Mouse (Mus musculus) heart, postnatal 36 days (tissue): ENCODE results near the gene Ccdc137. TPM values are rescaled to one million over a fixed set of nuclear protein-coding genes. Genes with fewer than 3 reads are reported as not detected.
"Not testable (repeated sequence)": the region's sequence is repeated elsewhere in the genome, so short reads cannot be mapped to it uniquely, and the experiment has no call there.

Experiments used
- DNase-seq, 2 experiments: peaks; one replicate each; pipeline ENCODE4 v3.0.0; 2021 to 2022
- intact Hi-C: fragments of 180-260 bp; cut with DNase I; formaldehyde crosslinking; loops from one replicate; pipeline ENCODE4 v1.15.1; 2025
- total RNA-seq, 2 experiments: library from RNA; stranded (reverse); gene quantifications; 2 replicates each; pipeline ENCODE4 v1.2.3; 2021

Gene Ccdc137
- 1 to 10 TPM; 5.9 to 6.4 TPM for total RNA-seq

- peak; percentile 77 to 85 for DNase-seq
- intact Hi-C loops, result loop anchor here (2.0 kb wide), 1 partner anchor 21 kb away; the partner anchor contains the start of gene Nploc4
Measured at GRCm38 (mm10) chr11:120457772-120458751, at the start of gene Ccdc137, which contains the start of gene Oxld1. Ccdc137 (plus strand) TSS chr11:120458115. Oxld1 (minus strand) TSS chr11:120458068.

- intact Hi-C loops, DNase-seq: not testable (repeated sequence)
Measured at GRCm38 (mm10) chr11:120413621-120414020, 44.3 kb upstream of the Ccdc137 start.

- DNase-seq, result no peak
- intact Hi-C loops, result no loop called here
Measured at GRCm38 (mm10) chr11:120417852-120418251, 40.1 kb upstream of the Ccdc137 start.

DNA sequence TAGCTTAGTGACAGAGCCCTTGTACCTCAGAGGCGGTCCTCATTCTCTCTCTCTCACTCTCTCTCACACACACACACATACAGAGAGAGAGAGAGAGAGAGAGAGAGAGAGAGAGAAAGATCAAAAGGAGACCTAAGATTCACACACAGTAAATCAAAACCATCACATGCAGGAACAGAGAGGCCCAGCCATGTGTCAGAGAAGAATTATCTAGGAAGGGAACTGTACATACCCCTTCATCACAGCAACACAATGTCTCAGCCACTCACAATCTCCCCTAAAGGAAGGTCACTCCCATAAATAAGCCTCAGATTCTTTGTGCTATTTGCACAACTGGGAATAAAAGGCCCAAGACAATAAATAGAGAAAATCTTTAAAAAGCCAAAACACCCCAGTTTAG lies 39.3 kb upstream of the Ccdc137 start:
- intact Hi-C loops, result no loop called here
- no peak for DNase-seq

GRCm38 (mm10) chr11:120422651-120423568 lies 35.0 kb upstream of the Ccdc137 start:
- DNase-seq, result no peak
- intact Hi-C loops, result loop anchor here (2.0 kb wide), 2 partner anchors 70 to 312 kb away; no protein-coding TSS in a partner anchor

GRCm38 (mm10) chr11:120423569-120424295 lies 34.2 kb upstream of the Ccdc137 start:
- peak; percentile 52 to 69 for DNase-seq
- intact Hi-C loops, result loop anchor here (2.0 kb wide), 3 partner anchors 13 to 313 kb away; no protein-coding TSS in a partner anchor

DNA sequence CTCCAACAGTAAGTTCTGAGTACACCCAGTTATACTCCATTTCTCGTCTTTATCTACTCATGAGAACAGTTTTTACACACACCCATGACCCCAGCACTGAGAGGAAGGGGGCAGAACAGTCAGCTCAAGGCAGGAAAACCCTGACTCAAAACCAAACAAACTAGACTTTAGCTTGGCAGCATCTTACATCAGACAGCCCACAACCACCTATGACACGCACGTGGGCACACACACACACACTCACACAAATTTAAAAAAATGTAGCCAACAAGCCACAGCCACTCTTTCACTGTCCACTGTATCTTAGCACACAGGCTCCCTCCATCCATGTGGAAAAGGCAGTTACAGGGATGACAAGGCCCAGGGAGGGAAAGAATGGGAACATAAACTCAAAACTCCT lies 31.2 kb upstream of the Ccdc137 start:
- no peak for DNase-seq
- intact Hi-C loops, result no loop called here

DNA sequence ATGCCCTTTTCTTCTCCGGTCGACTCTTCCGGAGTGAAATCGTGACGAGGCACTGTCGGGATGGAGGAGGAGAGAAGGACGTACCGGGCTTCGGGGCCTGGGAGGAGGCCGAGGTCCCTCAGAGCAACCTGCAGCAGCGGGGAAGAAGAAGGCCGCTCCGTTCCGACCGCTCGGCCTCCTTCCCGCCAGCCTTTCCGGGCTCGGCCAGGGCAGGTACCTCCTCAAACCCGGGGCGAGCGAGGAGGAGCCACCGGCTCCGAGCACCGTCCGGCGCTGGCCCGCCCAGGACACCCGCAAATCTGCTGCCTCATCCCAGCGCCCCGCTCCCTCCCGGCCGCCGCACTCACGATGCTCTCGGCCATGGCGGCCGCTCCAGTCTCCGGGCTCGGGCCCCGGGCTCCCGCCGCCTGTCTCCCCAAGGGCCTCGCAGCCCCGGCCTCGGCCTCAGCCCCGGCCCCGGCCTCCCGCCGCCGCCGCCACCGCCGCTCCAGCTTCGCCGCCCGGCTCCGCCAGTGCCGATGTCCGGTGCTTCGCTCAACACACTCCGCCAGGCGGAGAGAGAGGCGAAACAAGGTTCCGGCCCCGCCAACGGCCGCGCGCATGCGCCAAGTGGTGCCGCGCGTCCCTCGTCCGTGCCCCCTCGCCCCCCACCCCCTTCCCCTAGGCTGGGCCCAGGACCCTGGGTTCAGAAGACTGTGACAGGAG lies 20.6 kb upstream of the Ccdc137 start, which contains the start of gene Nploc4:
Nploc4 (minus strand) TSS at position 557 of the 705 bp plus-strand sequence.
- peak; percentile 91 to 93 for DNase-seq
- intact Hi-C loops, result loop anchor here (2.0 kb wide), 1 partner anchor 21 kb away; the partner anchor contains the start of genes Ccdc137 and Oxld1

DNA sequence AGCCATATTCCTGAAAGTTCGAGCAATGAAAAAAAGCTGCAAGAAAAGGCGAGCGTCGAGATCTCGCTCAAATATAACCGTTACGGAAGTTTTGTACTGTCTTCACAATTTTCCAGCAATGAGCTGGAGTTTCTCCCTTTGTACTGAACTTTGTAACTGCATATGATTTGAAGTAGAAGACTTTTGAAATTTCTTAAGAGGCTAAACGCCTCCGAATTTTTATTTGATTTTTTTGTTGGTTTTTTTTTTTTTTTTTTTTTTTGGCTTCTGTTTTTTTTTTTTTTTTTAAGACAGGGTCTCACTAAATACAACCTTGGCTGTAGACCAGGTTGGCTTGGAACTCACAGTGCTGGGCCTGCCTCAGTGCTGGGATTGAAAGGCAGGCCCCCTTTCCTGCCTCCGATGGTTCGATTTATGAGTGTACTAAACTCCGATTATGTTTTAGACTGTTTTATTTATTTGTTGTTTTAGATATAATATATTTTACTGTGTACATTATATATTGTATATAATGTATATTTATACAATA lies 20.0 kb upstream of the Ccdc137 start:
- intact Hi-C loops, result loop anchor here (2.0 kb wide), 1 partner anchor 21 kb away; the partner anchor contains the start of genes Ccdc137 and Oxld1
- DNase-seq, result no peak

DNA sequence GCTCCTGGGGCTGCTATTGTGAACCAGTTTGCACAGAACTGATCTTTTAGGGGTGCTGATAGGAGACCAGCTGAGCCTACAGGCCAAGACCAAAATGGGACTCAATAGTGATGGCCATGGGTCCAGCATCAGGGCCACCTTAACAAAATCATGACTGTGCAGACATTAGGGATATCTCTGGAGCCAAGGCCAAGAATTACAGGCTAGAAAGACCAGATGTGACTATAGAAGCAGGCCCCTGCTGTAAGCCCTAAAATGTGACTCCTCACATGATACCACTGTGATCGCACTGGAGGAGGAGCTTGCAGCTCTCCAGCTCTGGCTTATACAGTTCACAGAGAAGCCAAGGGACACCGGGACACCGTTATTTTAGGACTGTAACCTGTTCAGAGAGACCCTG lies 15.6 kb upstream of the Ccdc137 start, which contains the start of gene Tspan10:
Tspan10 (plus strand) TSS at position 301 of the 400 bp plus-strand sequence.
- no peak for DNase-seq
- intact Hi-C loops, result no loop called here

DNA sequence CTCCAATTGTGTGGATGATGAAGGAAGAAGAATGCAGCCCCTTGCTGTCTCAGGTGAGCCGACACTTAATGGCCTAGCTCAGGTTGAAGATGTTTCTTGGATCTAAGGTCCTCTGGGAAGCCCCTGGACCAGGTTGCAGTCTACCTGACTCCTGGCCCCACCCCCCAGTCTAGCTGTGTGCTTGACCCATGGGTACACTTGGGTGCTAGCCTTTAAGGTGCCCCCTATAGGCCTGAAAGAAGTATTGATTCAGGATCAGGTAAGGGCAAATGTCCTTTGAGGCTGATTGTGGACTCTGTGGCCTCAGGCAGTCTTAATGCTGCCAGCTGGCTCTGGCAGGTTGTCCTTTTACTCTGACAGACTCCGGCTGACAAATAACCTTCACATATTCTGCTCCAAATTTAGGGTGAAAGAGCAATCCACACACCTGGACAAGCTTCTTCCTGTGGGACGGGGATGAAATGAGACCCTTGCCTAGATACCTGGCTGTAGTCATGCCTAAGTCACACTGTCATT lies 15.1 kb upstream of the Ccdc137 start:
- no peak for DNase-seq
- intact Hi-C loops, result no loop called here

- intact Hi-C loops, result no loop called here
- no peak for DNase-seq
Measured at GRCm38 (mm10) chr11:120444106-120444505, 13.8 kb upstream of the Ccdc137 start.

DNA sequence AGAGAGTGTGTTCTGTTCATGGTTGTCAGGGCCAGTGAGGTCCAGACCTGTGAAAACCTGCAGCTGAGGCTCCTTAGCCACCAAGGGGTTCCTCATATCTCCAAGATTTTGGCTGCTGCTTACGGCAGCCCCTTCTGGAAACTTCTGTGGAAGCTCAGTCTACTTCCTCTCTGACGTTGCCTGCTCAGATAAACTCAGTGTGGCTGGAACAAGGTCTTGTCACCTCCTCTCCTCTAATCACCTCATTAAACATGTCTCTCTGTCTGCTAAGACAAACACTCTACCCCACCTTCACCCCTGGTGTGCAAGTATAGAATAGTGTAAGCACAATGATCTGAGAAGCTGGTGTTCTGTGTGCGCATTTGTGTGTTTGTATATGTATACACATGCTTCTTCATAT lies 12.4 kb upstream of the Ccdc137 start:
- intact Hi-C loops, result no loop called here
- DNase-seq, result no peak

DNA sequence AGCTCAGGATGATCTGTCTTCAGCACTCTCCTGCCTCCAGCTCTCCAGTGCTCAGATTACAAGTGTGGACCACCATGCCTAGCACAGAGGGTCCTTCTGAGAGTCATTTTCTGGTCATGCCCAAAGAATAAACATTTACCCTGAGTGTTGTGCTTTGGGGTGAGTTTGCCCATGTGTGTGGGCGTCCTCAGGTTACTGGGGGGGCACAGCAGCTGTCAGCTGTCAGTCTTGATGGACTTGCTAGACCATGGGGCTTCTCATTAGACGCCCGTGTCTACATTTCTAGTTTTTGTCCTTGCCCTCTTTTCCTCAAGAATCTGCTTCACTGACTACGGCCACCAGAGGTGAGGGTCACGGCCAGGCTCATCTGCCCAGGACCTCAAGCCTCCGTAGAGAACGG lies 10.7 kb upstream of the Ccdc137 start:
- no peak for DNase-seq
- intact Hi-C loops, result no loop called here

DNA sequence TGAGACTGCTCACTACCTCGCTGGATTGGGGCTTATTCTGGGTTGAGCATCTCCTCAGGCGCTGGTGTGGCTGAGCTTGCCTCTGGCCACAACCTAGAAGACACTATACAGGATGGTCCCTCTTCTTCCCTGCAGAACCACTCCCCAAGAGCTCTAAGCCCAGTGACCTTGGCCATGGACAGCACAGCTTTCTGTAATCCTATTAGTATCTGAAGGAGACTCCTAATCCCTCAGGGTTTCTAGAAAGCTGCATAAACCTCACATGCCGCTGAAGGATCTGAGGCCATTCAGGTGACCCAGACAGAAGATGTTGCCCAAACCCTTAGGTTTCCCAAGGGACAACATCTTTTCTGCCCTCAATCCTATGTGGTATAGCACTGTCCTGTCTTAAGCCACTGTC lies 5.7 kb upstream of the Ccdc137 start:
- no peak for DNase-seq
- intact Hi-C loops, result no loop called here

DNA sequence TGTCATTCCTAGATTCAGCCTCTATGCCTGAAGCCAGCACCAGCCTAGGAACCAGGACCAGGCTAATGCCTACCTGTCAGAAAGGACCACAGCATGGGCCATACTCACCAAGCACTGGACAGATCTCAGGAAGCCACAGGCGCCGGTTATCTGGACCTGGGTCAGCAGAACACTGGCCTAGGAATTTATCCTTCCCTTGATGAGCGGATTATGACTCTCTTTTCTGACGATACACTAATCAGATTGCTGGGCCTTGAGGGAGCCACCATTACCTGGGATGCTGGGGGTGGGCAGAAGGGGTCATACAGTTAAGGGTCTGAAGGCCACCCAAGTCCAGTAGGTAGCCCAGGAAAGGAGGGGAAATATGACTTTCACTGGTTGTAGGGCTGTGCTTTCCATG lies 4.6 kb upstream of the Ccdc137 start, which contains the start of gene Pde6g:
Pde6g (minus strand) TSS at position 195 of the 400 bp plus-strand sequence.
- intact Hi-C loops, result no loop called here
- no peak for DNase-seq

- intact Hi-C loops, result no loop called here
- no peak for DNase-seq
Measured at GRCm38 (mm10) chr11:120454965-120455364, 3.0 kb upstream of the Ccdc137 start.

GRCm38 (mm10) chr11:120455413-120455812 lies 2.5 kb upstream of the Ccdc137 start:
- intact Hi-C loops, result no loop called here
- DNase-seq, result no peak

GRCm38 (mm10) chr11:120457370-120457769 lies 545 bp upstream of the Ccdc137 start:
- no peak for DNase-seq
- intact Hi-C loops, result no loop called here
